Mouse (Mus musculus) liver, embryonic 14.5 days (tissue): Measurements from ENCODE around the gene Asb12. TPM values are rescaled to one million over a fixed set of nuclear protein-coding genes. Genes with fewer than 3 reads are reported as not detected.
A peak's percentile ranks its signal among the peaks of the same experiment; 100 is the strongest.

ENCODE experiments used
- ATAC-seq: fragments of 200-750 bp; cut with Nextera tagmentation; 2 replicates; pipeline ENCODE4 v1.8.0; 2017; ENCODE audit warnings: moderate number of reproducible peaks, mild to moderate bottlenecking, moderate library complexity; ENCODE audit not compliant: insufficient read depth
- DNase-seq, 3 experiments: peaks; one replicate each; pipeline ENCODE4 v3.0.0-alpha.2; 2012 to 2013; ENCODE audit warnings: low read depth in 3 of 3, low spot score in 3 of 3
- H3K27ac ChIP-seq: fragments of 300-500 bp; sonication (generic); 2 replicates; pipeline ENCODE4 v1.5.1; 2014; ENCODE audit warnings: moderate library complexity, mild to moderate bottlenecking, control low read depth, inconsistent platforms
- H3K27me3 ChIP-seq: fragments of 300-500 bp; sonication (generic); 2 replicates; pipeline ENCODE4 v1.6.1; 2014; ENCODE audit warnings: mild to moderate bottlenecking, low read length, moderate library complexity; ENCODE audit not compliant: control insufficient read depth, insufficient read depth
- H3K36me3 ChIP-seq: fragments of 300-500 bp; sonication (generic); replicated peaks from 2 replicates; pipeline ENCODE4 v1.6.1; 2014; ENCODE audit warnings: low read depth; ENCODE audit not compliant: control insufficient read depth, insufficient read depth
- H3K4me1 ChIP-seq, 2 experiments: fragments of 200-500 bp in 1 of 2; fragments of 300-500 bp in 1 of 2; sonication (generic) in 1 of 2; replicated peaks; 2 replicates each; pipeline ENCODE4 v1.6.1; 2012 to 2014; ENCODE audit warnings: antibody characterized with exemption in 1 of 2, inconsistent platforms in 1 of 2, low read length in 1 of 2; ENCODE audit not compliant: control insufficient read depth in 2 of 2, insufficient read depth in 2 of 2
- H3K4me2 ChIP-seq: fragments of 300-500 bp; sonication (generic); 2 replicates; pipeline ENCODE4 v1.6.1; 2014; ENCODE audit warnings: low read depth, mild to moderate bottlenecking, control low read depth, moderate library complexity
- H3K4me3 ChIP-seq, 2 experiments: fragments of 200-500 bp in 1 of 2; fragments of 300-500 bp in 1 of 2; sonication (generic) in 1 of 2; 2 replicates each; pipeline ENCODE4 v1.5.1; 2012 to 2014; ENCODE audit warnings: low read depth in 2 of 2, low read length in 2 of 2, mild to moderate bottlenecking in 2 of 2, control low read depth in 1 of 2, inconsistent platforms in 1 of 2, moderate library complexity in 1 of 2; ENCODE audit not compliant: insufficient read depth in 1 of 2
- H3K9ac ChIP-seq: fragments of 300-500 bp; sonication (generic); replicated peaks from 2 replicates; pipeline ENCODE4 v1.6.1; 2014; ENCODE audit warnings: mild to moderate bottlenecking, control low read depth, moderate library complexity
- H3K9me3 ChIP-seq: fragments of 300-500 bp; sonication (generic); 2 replicates; pipeline ENCODE4 v1.6.1; 2016; ENCODE audit warnings: low read length, mixed read lengths; ENCODE audit not compliant: control insufficient read depth
- CTCF ChIP-seq: IDR thresholded peaks from 2 replicates; pipeline ENCODE4 v1.5.1; 2016; ENCODE audit warnings: antibody characterized with exemption, low read depth, control low read depth
- EP300 ChIP-seq: IDR thresholded peaks from 2 replicates; pipeline ENCODE4 v1.6.1; 2016; ENCODE audit warnings: antibody characterized with exemption, low read depth
- WGBS: fragments of 180-500 bp; shearing (Covaris S2); extraction: QIAGEN DNeasy Blood & Tissue Kit; methylation state at CpG from one replicate; pipeline ENCODE4 v1.1.7; 2014; ENCODE audit not compliant: insufficient replicate concordance; 5-methylcytosine and 5-hydroxymethylcytosine counted together
- polyA plus RNA-seq, 2 experiments: library from polyadenylated mRNA; depleted of rRNA in 1 of 2; stranded (reverse) in 1 of 2; unstranded in 1 of 2; fragments of >200 nt; fragmentation: Nextera tagmentation in 1 of 2; extraction: Ambion mirVana in 1 of 2; gene quantifications; 2 replicates each; pipeline versions ENCODE4 v1.2.1 to v1.2.3; 2012 to 2014

Gene Asb12
- polyA plus RNA-seq, 2 experiments: not detected

DNA sequence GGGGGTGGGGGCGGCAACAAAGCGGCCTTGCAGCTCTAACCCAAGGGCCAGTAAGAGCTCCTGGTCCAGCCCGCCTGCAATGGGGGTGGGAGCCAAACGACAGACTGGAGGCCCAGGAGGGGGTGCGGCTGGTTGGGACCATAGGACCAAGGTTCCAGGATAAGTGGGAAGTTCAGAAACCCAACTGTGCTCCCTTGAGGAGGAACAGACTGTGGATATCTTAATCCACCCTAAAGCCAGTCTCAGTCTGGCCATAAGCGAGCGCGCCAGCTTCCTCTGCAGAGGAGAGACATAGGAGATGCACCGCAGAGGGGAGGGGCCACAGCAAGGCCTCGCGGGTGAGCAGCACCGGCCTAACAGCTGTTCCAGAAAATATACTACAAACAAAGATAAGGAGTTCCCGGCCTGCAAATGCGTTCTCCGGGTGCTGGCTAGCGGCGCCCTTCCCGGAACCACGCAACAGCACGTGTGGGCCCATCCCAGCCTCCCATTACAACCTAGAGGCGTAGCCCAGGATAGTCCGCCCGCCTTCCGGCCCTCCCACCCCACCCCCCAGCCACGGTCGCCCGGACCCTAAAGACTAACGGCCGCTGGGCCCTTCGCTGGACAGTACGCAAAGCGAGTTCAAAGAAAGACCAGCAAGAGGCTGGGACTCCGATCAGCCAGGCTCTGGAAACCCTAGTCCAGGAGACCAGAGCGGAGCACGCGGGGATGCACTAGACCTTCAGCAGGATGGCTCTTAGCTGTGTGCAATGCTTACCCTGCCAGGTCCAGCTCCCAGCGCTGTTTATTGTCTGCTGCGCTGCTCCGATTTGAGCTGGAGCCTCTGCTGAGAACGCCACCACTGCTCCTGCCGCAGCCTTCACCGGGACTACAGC is 113.7 kb downstream of the Asb12 start:
- H3K4me2 ChIP-seq: peak overlapping the region; percentile 65
- WGBS: 15% methylated on average over 42 of the region's 42 CpGs
- ATAC-seq: peak; percentile 80

DNA sequence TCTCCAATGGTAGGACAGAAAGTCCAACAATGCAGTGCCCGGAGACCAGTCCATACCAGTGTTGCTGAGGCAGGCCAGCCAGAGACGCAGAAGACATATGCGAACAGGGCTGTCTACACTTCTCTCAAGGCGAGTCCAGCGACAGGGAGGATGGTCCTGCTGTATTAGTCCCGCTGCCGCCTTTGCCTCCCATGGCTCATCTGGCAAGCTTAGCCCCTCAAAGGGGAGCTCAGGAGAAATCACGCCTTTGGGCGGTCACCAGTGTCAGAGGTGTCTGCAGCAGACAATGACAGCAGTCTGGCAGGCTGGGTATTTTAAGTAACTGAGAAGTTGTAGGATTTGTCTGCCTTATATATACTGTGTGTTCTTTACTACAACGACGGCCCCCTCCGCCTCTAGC is 114.4 kb downstream of the Asb12 start:
- no peak overlapping the region for H3K9ac ChIP-seq
- H3K4me3 ChIP-seq: peak overlapping the region; percentile 47 to 63
- TF ChIP-seq EP300: no peak
- TF ChIP-seq CTCF: no peak
- peak overlapping the region; percentile 65 for H3K4me2 ChIP-seq
- DNase-seq (no peak), ATAC-seq (no peak)
- no peaks in the 10 kb centered on the region for H3K36me3 ChIP-seq
- H3K4me1 ChIP-seq: peaks cover 0 to 2% of the 10 kb centered on the region in 2 experiments; a peak in 1 of 4 replicates
- H3K27me3 ChIP-seq: no peaks in the 10 kb centered on the region
- 48% methylated on average over 12 of the region's 12 CpGs for WGBS
- H3K27ac ChIP-seq: no peak overlapping the region
- H3K9me3 ChIP-seq: no peaks in the 10 kb centered on the region

More for the DNA sequence above, 113.7 kb downstream of the Asb12 start:
- H3K4me1 ChIP-seq: peaks cover 0 to 2% of the 10 kb centered on the region in 2 experiments; a peak in 1 of 4 replicates
- H3K9ac ChIP-seq: peak overlapping the region; percentile 60
- peak; percentile 36 to 51 (median 37) for DNase-seq
- no peaks in the 10 kb centered on the region for H3K9me3 ChIP-seq
- H3K27me3 ChIP-seq: no peaks in the 10 kb centered on the region
- H3K4me3 ChIP-seq: peak overlapping the region; percentile 63
- peak overlapping the region; percentile 35; the same call in 1 of the 2 replicates for H3K27ac ChIP-seq
- no peak for TF ChIP-seq EP300
- TF ChIP-seq CTCF: no peak
- H3K36me3 ChIP-seq: no peaks in the 10 kb centered on the region

DNA sequence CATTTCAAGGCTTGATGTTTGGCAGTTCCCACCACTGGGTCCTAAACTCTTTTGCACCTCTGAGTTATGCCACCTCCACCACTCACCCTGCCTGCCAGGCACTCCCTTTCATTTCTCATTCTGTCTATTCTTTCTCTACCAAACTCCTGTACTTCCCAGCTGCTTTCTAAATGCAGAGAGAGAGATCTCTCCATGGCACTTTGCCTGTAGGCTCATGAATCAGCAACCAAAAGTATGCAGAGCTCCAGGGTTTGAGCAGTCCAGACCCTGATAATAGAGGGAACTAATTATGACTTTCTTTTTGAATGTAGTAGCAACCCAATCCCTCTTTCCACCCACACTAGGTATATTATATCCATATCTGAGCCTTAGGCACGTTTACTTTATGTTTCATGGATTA is 115.5 kb downstream of the Asb12 start:
- Histone ChIP-seq H3K9me3 (no peaks in the 10 kb centered on the region), H3K36me3 (no peaks in the 10 kb centered on the region), H3K4me3 (no peak overlapping the region), H3K4me1 (peaks cover 0 to 2% of the 10 kb centered on the region in 2 experiments; a peak in 1 of 4 replicates), H3K27me3 (no peaks in the 10 kb centered on the region), H3K9ac (no peak overlapping the region), H3K4me2 (no peak overlapping the region), H3K27ac (no peak overlapping the region)
- no peak for TF ChIP-seq CTCF
- TF ChIP-seq EP300: no peak
- 21% methylated on average over 1 of the region's 1 CpGs for WGBS
- DNase-seq (no peak), ATAC-seq (no peak)

DNA sequence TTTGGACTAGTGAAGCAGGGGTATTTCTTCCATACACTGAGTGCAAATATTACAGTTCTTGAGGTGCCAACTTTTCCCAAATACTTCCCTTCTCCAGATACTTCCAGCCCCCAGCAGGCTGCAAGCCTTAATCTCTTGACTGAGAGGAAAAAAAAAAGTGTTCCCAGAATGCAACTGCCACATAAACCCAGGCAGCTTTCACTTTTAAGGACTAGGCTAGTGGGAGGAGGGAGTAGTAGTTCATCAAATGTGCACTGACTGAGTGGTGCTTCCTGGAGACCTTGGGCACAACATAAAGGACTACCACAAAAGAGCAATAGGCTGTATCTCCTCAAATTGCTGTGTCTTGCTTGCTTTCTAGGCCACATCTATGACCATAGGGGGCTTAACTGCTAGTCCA is 116.5 kb downstream of the Asb12 start:
- Histone ChIP-seq H3K27me3 (no peaks in the 10 kb centered on the region), H3K4me2 (no peak overlapping the region), H3K4me1 (peaks cover 0 to 2% of the 10 kb centered on the region in 2 experiments; a peak in 1 of 4 replicates), H3K9ac (no peak overlapping the region), H3K4me3 (no peak overlapping the region), H3K9me3 (no peaks in the 10 kb centered on the region), H3K36me3 (no peaks in the 10 kb centered on the region), H3K27ac (no peak overlapping the region)
- DNase-seq (no peak), ATAC-seq (no peak)
- TF ChIP-seq EP300: no peak
- TF ChIP-seq CTCF: no peak

DNA sequence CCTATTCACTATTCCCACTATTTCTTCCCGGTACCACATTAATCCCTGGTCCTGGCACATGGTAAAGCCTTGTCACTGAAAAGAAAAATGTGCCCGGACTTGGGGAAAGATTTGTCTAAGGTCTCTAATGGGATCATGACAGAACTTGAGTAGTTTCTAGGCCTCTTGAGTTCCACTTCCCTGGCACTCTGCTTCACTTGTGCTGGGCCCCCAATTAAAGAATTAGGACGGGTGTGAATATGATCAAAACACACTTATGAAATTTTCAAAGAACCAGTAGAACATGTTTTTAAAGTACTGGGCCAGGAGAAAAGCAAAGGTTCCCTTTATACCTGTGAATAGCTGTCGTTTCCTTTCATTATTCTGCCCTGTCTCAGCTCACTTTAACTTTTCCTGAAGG is 119.3 kb downstream of the Asb12 start:
- no peak for ATAC-seq
- 59% methylated on average over 4 of the region's 4 CpGs for WGBS

More for the DNA sequence above, 119.3 kb downstream of the Asb12 start:
- H3K27ac ChIP-seq: no peak overlapping the region
- no peak overlapping the region for H3K4me3 ChIP-seq
- no peaks in the 10 kb centered on the region for H3K36me3 ChIP-seq
- no peaks in the 10 kb centered on the region for H3K9me3 ChIP-seq
- no peaks in the 10 kb centered on the region for H3K27me3 ChIP-seq
- TF ChIP-seq EP300: no peak
- no peak for TF ChIP-seq CTCF
- H3K4me2 ChIP-seq: no peak overlapping the region
- H3K9ac ChIP-seq: no peak overlapping the region
- DNase-seq: no peak
- no peaks in the 10 kb centered on the region for H3K4me1 ChIP-seq
